Mouse (Mus musculus): ENCODE measurements around the gene Neurl1b.

Gene Neurl1b

DNA sequence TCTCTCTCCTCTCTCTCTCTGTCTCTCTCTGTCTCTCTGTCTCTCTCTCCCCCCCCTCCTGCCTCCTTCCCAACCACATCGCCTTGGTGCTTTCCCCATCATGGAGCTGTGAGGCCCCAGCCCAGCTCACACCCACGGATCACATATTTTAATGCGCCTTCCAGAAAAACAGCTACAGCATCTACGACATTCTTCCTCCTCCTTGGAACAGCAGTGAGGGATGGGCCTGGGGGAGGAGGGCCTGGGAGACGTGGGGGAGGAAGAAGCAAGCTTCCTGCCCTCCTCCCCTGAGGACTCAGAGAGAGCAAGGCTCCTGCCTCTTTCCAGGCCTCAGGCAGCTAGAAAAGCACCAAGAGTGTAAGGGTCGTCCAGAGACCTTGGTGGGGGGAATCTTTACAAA, 17.3 kb upstream of the Neurl1b start:
- peak; percentile 22 for DNase-seq

DNA sequence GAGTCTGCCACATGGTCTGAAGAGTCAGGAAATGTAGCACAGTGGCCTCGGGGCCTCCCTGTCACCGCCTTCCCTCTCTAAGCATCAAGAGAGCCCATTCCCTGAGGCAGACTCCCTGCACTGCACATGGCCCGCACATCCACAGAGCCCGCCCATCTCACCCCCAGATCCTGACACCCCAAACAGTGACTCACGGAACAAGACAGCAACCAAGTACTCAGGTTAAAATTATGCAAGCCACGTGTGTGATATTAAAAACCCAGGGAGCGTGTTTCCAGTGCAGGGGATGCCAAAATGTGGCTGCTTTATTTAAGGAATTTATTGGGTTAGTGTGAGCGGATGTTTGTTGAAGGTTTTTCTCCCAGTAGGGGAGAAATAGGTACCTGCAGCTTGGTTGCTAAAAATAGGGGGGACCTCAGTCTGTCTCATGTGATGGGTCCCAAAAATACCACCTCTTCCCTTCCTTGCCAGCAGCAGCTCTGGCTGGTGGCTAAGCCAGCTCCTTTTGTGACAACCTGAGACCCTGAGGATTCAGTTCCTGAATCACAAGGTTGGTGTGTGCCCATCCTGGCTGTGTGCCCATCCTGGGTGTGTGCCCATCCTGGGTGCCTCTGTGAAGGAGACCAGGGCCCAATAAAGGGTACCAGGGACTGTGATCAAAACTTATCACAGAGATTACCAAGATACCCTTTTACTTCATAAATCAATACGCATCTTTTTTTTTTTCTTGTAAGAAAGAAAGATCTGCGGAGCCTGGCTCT, 9.1 kb upstream of the Neurl1b start:
- no peak for DNase-seq

DNA sequence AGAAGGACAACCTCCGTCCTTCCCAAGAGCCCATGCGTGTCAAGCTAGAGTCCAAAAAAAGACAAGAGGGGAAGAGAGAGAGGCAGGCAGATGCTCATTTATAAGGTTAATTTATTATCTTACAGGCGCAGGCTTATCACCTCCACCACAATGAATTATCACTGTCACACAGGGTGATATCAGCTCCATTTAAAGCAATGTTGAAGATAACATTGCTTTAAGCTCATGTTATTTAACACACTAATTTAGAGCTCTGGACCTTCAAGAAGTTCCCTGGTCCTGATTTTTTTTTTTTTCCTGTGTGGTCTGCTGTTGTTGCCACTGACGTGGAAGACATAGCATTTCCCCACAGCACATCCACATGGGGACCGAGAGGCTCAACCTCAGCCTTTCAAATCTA, 1.7 kb upstream of the Neurl1b start:
- no peak for DNase-seq

DNA sequence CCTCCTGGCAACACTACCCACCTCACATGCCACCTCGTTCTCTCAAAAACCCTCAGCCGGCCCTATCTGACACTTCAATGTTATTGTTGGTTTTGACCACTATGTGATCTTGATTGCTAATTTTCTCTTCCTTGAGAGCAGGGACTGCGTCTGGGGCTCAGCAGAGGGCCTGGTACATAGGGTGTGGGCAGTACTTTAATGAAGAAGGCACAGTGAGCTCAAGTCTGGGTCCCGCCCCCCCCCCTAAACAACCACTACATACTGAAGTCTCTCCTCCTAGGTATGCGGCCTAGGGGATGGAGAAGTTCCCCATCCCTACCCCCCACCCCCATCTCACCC, 476 bp upstream of the Neurl1b start:
- no peak for DNase-seq

DNA sequence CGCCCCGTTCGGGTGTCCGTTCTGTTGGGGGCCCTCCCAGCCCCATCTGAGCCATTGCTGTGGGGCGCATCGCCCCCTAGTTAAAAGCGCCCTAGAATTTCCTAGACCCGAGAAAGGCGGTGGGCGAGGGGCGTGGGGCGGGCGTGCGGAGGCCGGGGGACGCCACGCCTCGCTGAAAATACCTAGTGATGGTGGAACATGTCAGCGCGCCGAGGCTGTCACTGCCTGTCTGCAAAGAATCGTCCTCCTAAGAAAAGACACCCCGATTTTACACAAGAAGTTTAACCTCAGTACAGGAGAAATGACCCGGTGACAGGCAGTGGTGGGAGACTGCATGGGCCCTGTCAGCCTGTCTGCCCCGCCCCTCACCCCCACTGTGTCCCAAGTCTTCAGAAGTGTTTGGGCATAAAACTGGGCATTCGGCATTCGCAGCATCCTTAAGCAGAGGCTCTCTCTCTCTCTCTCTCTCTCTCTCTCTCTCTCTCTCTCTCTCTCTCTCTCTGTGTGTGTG, 781 bp downstream of the Neurl1b start:
- peak; percentile 28 for DNase-seq

DNA sequence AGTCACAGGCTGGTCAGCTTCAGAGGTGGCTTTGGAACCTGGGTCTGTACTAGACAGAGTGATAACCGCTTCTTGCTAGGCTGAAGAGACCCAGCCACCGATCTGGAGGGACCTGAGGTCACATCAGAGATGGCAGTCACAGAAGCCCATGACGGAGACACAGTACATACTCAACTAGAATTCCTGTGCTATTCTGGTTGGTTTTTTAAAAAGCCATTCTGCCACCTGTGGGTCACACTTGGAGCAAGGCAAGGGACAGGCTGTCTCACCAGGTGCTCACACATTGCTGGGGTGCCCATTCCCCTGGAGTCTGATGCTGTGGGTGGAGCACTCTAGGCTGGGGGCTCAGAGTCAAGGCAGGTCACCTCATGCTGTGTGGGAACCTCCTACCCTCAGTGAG, 1.5 kb downstream of the Neurl1b start:
- DNase-seq: no peak

DNA sequence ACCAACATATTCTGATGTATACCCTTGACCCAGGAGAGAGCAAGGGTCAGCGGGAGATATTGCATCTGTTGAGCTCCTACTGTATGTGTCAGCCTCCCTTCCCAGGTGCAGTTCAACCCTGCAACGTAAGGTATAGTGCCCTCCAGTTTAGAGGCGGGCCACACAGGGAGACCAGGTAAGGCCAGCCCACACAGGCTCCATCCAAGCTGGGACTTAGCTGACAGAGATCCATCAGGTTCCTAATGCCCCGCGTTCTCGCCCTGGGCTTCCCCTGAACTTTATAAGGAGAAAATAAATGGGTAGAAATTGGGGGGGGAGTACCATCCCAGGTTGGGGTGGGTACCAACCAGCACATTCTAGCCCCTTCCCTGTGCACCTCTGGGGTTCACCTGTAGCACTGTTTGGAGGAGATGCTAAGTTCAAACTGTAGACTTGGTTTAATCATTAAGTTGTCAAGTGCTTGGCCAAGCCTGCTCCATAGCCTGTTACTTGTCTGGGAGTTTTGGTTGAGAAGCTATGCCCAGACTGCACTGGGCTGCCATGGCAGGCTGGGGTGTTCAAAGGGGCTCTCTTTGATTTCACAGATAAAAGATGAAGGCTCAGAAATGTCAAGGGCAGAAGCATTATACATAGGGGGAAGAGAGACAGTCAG, 3.3 kb downstream of the Neurl1b start:
- DNase-seq: no peak

GRCm38 (mm10) chr17:26420491-26421247, 6.0 kb downstream of the Neurl1b start:
- DNase-seq: no peak

DNA sequence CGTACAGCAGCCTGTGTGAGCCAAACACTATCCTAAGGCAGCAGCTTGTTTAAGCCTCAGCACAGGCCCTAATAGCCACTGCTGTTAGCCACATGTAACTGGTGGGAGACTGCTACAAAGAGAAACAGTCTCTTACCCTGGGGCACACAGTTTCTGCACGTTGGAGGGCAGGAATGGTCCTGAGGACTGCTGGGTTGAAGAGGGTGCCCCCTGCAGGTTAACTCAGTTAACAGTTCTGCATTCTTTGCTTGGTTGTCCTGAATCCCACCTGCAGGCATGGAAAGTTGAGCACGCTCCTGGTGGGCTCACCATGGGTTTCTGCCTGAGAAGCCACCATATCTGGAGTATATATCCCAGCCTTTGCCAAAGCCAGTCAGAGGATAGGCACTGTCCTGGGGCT, 6.9 kb downstream of the Neurl1b start:
- DNase-seq: peak; percentile 58

GRCm38 (mm10) chr17:26422390-26422789, 7.8 kb downstream of the Neurl1b start:
- DNase-seq: no peak

- DNase-seq: no peak
Measured at GRCm38 (mm10) chr17:26423967-26424641, 9.5 kb downstream of the Neurl1b start.

- no peak for DNase-seq
Measured at GRCm38 (mm10) chr17:26424973-26425735, 10.5 kb downstream of the Neurl1b start.

DNA sequence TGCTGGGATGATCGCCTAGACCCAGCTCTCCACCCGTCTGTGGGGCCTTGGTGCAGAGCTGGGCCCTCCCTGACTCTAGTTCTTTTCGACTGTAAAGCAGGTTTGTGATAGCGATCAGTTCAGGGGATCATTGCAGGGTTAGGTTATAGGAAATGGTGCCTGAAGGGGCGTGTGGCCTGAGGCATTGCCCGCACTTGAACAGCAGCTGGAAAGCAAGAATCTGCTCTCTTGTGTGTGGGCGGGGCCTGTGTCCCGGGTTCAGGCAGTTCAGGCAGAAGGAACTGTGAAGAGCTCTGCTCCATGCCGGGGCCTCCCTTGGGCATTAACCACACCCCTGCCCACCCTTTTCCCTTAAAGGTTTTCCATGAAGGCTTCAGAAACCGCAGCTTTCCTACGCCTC, 18.7 kb downstream of the Neurl1b start:
- DNase-seq: no peak

GRCm38 (mm10) chr17:26437089-26437815, 22.6 kb downstream of the Neurl1b start:
- DNase-seq: no peak

DNA sequence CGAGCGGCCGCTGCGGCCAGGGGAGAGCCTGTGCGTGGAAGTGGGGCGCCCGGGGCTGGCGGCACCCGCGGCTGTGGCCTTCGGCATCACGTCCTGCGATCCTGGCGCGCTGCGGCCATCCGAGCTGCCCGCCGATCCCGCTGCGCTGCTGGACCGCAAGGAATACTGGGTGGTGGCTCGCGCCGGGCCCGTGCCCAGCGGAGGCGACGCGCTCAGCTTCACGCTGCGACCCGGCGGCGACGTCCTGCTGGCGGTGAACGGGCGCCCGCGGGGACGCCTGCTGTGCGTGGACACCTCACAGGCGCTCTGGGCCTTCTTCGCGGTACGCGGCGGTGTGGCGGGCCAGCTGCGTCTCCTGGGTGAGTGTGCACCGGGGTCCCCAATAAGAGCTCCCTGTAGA, 24.4 kb downstream of the Neurl1b start:
- peak; percentile 33 for DNase-seq

GRCm38 (mm10) chr17:26441024-26441423, 26.4 kb downstream of the Neurl1b start:
- no peak for DNase-seq

GRCm38 (mm10) chr17:26442197-26442596, 27.6 kb downstream of the Neurl1b start:
- no peak for DNase-seq

DNA sequence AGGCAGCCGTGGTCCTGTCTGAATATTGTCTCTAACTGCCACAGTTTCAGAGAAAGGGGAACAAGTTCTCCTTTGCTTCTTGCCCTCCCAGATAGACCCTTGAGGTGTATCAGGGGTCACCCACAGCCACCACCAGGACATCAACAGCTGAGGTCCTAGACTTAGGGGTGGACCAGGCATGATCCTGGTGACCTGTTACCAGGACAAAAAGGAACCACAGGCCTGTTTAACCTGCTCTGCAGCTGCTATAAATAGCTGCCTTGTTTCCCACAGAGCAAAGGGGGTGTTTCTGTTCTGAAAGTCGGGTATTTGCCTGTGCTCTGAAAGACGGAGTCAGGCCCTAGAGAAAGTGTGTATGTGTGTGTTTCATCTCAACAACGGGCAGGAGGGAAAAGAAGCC, 29.2 kb downstream of the Neurl1b start:
- no peak for DNase-seq

DNA sequence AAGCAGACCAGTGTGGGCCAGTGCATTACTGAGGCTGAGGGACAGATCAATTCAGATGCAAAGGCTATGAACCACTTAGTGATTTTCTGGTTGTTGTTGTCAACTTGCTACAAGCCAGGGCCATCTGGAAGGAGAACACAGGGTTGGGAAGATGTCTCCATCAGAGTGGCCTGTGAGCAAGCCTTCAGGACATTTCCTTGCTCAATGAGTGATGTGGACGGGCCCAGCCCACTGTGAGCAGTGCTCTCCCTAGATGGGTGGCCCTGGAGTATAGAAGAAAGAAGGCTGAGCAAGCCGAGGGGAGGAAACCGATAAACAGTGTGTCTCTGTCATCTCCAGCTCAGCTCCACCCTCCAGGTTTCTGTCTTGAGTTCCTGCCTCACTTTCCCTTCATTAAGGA, 34.8 kb downstream of the Neurl1b start:
- DNase-seq: no peak

DNA sequence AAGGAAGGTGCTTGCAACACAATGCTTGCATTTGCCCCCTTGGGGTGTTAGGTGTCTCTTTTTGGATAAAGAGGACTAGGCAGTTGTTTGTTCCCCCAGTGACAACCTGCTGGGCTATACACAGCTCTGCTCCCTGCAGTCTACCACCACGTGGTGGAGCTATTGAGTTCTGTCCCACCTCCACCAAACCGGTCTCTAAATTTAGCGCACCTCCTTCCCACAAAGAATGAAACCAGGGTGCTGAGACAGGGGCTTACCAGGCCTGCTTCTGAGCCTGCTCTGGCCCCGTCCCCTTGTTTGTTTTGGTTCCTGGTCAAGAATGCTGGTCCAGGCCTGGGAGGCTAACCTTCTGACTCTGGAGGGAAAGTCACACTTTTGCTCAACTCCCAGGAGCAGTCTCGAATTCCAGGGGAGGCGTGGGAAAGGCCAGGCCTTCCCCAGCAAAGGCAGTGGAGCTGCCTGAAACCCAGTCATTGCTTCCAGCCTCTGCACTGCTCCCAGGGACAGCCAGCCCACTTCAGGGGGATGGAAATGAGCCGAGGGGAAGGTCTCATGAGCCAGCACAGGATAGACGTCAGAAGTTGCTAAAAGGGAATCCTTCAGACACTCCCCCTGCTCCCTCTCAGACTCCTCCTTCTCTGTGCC, 37.1 kb downstream of the Neurl1b start:
- peak; percentile 62 for DNase-seq

DNA sequence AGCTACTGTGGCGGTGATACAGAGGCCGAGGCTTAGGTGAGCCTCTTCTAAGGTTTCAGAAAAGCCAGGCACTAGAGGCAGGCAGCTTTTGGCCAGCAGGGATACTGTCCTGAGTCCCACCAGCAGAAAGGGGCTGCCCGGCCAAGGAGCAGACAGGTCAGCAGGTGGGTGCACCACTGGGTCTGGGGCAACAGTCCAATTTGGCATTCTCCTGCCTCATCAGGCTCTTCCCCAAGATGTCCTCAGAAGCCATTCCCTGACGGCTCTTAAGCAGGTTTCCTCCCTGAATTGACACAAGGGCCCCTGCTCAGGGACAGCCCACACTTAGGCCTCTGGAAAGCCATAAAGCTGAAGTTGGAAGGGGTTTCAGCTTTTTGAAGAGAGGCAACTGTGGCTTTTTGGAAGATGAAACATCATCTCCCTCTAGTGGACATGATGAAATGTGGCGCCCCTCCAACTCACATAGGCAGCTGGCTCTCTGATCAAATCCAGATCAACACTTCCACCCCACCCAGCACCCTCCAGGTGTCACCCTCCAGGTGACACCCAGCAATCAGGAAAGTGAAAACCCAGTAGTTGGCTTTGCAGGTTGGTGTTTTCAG, 37.8 kb downstream of the Neurl1b start:
- DNase-seq: peak; percentile 71
